Mouse (Mus musculus) CD4-positive, CD25-positive, alpha-beta regulatory T cell, adult 2 months (primary cell): ENCODE results near the gene F11r.

Experiments used
- DNase-seq: peaks from one replicate; pipeline ENCODE4 v3.0.0-alpha.2; 2012; ENCODE audit warnings: low read depth, low spot score

Gene F11r

DNA sequence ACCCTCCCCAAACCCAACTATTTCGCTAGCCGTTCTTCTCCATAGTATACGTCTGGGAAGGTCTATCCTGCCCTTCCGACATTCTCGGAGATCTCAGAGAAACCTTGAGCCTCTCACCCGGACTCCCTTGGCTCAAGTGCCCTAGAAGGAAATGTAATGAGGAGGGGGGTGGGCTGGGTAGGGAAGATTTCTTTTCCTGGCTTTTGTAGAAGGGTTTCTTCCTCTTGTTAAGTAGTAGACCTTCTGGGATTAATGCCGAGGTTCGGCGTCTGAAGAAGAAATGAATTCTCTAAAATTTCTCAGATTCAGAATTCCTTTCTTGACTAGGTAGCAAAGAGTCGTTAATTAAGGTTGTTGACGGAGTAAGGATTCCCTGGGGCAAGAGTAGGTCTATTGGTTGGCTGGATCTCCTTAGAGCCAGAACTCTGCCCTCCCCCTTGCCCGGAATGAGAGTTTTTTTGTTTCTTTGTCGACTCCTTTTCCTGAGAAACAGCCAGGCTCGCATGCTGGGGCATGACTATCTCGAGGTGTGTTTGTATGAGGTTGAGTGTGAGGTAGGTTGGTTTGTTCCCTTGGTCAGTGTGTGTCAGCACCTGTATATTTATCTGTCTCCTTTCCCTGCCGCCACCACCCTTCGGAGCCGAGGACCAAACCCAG lies 807 bp downstream of the F11r start:
- DNase-seq, result no peak

DNA sequence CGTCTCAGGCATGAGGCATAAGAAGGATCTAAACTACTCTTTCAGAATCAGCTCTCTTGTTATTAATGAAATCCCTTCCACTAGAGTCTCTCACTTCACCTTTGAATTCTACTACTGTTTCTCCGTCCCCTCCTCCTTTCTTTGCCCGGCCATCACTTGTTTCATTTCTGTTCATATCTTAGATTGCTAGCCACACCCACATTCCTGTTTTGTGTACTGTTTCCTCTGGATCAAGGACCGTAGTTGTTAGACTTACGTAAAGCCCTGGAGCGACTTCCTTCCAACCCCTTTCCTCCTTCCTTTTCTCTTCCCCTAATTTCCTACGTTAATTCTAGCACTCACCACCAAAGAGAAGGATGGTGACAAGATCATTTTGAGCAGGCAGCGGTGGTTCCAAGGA lies 1.7 kb downstream of the F11r start:
- no peak for DNase-seq

DNA sequence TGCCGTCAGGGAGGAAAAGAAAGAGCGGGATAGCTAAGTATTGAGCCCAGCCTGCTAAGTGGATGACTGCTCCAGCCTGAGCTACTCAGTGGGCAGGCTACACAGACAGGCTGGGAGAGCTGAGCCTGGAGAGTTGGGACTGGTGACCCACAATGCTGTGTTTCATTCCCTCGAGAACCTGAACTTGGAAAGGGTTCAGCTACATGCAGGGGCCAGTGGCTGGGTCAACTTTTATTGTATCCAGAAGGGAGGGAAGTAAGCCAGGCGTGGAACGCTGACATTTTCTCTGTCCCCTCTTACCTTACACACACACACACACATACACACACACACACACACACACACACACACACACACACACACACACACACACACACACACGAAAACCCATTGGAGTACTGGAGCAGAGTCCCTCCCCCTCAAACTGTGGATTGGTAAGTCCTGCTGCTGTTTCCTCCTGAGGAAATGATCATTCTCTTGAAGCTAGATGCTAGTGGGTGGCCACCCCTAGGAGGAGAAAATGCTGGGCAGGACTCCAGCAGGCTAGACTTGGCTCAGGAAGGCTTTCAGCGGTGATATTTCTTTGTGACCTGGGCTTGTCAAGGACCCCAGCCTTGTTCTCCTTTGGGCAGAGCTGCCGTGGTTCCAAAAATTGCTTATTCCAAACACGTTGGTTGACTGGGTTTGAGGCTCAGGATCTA lies 2.8 kb downstream of the F11r start:
- DNase-seq, result no peak

DNA sequence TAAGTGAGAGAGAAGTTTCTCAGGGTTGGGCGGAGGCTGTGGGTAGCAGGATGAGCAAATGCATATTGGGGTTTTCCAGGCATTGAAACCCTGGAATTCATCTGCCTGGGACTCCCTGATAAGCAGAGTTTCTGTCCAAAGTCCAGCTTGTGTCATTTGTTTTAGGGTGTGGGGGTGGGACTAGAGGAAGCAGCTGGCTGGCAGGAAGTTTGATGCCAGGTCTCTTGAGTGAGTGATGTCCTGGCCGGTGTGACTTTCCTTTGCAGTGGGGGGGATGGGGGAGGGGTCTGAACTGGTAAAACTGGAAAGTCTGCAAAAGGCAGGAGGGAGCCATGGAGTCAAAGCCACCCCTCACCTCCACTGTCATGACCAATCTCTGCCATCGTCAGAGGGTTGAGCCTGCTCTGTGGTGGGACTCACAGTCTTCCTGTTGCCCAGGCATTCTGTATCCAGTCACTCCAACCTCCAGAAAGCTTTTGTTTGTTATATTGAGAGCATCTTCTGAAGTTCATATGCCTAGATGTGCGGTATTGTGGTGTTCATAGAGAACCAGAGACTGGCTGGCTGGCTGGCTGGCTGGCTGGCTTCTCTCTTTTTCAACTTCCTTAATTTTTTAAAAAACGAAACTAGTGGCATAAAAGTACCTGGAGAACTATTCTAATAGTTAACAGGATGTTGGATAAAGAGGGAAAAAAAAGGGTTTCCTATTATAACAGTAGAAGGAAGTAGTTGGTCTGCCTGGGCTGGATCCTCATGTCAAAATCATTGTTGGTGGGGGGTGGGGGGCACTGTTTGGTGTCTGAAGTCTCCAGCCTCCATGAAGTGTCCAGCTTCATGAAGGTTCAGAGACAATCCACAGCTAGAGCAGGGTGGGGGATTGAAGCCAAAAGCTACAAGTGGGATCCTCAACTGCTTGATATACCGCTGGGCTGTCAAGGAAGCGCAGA lies 4.4 kb downstream of the F11r start:
- DNase-seq, result no peak

DNA sequence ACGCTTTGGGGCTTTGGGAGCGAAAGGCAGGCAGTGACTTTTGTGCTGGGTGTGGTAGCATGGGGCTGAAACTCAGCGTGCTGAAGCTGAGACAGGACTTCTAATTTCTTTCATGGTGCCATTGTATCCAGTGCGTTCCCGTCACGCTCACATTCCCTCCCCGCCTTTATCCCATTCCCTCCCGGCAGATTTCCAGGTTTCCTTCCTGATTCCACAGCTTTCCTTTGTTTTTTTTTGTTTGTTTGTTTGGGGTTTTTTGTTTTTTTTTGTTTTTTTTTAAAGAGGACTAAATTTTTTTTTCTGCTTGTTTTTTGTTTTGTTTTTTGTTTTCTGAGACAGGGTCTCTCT lies 5.1 kb downstream of the F11r start:
- DNase-seq, result no peak

DNA sequence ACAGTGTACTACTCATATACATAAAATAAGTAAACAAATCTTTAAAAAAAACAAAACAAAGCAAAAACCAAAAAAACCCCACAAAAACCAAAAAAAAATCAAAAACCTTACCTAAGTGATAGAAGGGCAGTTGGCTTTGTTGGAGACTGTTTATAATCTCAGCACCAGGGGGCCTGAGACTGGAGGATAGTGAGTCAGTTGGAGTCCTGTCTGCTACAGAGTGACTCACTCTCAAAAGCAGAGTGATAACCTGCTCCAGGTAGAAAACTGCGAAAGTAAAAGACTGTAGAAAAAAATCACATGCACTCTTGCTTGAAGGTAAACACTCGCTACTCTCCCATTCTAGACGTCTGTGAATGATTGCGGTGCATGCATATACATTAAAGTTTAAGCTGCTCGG lies 7.7 kb downstream of the F11r start:
- DNase-seq, result no peak

DNA sequence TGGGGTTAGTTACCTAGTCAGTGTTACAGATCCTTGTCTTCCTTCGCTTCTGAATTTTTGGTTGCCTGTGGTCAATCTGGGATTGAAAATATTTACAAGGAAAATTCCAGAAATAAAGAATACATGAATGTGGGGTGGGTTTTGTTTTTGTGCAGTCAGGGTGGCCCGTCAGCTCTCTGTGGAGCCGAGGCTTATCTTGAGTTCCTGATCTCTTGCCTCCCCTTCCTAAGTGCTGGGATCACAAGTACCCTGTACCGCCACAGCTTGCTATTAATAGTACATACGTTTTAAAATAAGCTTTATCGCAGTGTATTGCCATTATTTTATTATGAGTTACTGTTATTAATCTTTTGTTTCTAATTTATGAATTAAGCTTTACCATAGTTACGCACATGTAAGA lies 9.5 kb downstream of the F11r start:
- DNase-seq, result no peak

DNA sequence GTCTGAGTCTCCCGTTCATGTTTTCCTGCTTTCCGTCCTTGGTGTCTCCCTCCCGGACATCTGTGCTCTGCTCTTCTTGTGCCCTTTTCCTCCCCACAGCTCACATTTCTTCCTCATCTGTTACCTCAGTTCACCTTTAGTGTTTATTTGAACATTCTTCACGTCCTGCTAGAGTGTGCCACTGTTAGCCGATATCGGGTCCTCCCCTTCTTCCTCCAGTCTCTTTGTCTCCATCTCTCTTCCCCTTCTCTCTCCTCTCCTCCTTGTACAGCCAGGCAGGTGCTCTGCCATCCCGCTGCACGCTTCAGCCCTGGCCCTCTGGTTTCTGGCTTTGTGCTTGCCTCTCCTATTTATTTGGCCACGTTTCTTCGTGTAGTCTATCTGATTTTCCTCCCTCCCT lies 10.4 kb downstream of the F11r start:
- DNase-seq, result no peak

DNA sequence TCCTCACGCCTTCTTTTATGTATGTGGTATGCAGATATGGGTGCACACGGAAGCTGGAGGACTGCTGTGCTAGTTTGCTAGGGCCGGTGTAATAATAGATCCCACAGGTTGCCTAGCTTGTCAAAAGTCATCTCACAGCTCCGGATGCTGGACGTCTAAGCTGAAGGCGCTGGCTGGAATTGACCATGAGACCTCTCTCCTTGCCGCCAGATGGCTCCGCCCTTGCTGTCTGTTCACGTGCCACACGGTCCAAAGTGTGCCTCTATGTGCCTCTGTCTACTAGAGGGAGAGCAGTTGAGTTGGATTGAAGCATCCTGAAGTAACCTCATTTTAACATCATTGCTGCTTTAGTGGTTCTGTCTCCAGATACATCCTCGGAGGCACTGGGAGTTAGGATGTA lies 12.7 kb downstream of the F11r start:
- no peak for DNase-seq

DNA sequence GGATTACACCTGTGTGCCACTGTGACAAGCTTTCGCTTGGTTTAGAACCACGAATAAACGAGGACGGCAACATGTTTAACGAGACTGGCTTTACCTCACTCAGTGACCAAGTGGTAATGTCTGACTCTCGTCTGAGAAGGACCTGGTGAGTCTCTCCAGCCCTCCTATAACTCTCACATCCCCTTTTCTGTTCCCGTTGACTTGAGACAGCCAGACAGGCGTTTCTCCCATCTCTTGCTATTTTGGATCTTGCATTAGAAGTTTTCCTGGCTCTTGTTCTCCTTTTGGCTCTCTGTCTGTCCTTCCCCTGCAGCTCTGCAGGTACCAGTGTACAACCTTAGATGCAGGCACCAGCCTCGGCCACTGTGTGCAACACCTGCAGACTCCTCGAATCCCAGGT lies 13.7 kb downstream of the F11r start:
- DNase-seq, result no peak

DNA sequence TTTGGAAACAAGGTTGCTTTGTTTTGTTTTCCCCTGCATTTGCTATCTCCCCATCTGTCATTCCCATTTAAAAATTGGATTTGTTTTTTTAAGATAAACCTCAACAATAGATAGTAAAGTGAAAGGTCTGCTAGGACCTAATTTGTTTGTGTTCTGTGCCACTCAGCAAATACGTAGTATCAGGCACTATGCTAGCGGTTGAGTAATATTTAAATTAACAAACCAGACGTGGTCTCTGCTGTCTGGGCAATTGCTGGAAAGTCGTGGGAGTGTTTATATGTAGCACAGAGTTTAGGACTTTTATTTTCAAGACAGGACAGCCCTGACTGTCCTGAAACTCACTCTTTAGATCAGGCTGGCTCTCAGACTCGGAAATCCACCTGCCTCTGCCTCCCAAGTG lies 15.2 kb downstream of the F11r start:
- no peak for DNase-seq

DNA sequence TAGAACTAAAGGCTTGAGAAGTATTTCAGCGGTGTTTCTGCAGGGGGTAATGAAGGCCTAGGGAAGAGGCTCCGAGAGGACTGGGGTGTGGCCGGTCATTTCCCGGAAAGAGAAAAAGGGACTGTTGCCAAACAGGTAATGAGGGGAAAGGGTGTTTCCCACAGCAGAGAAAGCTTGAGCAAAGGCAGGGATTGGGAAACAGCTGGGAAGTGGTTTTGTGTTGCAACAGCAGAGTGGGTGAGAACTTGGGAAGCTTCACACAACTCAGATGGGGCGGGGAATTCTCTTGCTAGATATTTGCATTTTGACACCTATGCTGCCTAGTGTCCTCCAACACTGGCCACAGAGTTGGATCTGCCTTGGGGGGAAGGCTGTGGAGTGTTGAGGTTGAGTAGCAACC lies 15.6 kb downstream of the F11r start:
- DNase-seq, result no peak

DNA sequence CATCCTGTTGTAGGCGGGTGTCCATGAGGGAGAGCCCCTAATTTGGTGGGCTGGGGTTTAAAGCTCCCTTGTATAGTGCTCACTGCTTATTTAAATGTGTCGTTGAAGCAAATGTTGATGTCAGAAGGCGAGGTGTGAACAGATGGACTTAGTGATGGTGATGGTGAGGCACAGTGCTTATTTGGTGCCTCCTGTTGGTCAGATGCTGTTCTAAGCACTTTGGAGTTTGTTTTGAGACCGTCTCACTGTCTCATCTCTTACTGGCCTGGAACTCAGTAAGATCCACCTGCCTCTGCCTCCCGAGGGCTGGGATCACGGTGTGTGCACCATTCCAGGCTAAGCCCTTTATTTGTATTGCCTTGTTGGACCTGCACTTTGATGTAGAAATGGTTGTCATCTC lies 17.6 kb downstream of the F11r start:
- DNase-seq, result peak; percentile 12

DNA sequence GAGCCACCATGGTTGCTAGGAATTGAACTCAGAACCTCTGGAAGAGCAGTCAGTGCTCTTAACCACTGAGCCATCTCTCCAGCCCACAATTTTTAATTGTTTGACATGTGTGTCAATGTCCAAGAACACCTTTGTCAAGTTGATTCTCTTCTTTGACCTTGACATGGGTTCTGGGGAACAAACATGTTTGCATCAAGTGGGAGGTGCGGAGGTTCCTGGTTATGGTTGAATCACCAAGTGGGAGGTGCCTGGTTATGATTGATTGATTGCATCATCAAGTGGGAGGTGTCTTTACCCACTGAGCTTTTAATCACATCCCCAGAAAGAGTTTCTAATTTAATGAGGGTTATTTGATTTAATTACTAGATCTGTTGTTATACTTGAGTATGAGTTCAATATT lies 20.2 kb downstream of the F11r start:
- DNase-seq, result no peak

DNA sequence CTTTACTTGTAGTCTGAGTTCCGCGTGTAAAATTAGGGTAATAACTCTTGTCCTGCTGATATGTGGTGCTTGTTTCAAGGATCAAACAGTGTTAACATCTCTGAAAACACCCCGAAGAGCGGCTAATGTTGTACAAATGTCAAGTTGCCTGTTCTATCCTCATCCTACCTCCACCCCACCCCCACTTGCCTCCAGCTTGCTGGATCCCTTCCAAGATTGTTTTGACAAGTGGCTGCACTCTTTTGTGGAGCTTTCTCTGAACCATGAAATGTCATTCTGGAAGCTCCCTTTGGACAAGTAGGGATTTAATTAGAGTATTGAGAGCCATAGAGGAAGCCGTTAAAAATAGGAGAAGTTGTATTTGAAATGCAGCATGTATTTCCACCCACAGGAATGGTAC lies 22.5 kb downstream of the F11r start:
- no peak for DNase-seq

DNA sequence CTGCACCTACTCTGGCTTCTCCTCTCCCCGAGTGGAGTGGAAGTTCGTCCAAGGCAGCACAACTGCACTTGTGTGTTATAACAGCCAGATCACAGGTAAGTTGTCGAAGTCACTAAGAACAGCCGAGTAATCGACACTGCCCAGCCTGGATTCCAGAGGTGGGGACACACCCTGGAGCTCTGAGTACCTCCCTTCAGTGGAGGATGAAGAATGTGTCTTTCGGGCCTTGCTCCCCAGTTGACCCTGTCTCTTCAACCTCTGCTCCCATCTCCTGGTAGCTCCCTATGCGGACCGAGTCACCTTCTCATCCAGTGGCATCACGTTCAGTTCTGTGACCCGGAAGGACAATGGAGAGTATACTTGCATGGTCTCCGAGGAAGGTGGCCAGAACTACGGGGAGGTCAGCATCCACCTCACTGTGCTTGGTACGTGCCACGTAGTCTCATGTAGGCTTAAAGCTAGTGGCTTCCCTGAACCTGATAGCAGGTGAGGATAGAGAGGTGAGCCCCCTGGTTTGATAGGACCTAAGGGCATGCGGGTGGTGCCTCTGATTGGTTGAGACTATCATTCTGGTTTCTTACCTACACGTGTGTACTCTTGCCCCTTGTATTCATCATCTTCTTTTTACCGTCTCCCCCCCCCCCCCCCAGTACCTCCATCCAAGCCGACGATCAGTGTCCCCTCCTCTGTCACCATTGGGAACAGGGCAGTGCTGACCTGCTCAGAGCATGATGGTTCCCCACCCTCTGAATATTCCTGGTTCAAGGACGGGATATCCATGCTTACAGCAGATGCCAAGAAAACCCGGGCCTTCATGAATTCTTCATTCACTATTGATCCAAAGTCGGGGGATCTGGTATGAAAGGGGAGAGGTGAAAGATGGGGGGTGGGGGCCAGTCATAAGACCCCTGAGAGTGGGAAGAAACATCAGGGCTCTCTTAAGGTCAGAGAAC lies 23.5 kb downstream of the F11r start:
- DNase-seq, result no peak

DNA sequence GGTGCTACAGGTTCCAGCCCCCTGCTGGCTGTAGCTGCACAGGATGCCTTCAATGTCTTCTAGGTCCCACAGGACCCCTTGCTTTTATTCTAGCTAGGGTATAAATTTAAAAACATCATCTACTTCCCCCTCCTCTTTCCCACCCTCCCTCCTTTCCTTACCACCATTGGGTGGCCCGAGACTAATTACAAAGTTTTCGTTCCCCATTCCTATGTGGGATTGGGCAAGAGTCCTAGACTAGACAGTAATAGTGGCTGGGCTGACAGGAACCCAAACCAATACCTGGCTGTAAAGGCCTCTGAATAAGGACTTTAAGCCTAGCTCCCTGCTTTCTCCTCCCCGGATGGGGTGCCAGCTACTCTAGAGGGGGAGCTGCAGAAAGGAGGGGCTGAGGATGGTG lies 25.8 kb downstream of the F11r start:
- DNase-seq, result no peak

DNA sequence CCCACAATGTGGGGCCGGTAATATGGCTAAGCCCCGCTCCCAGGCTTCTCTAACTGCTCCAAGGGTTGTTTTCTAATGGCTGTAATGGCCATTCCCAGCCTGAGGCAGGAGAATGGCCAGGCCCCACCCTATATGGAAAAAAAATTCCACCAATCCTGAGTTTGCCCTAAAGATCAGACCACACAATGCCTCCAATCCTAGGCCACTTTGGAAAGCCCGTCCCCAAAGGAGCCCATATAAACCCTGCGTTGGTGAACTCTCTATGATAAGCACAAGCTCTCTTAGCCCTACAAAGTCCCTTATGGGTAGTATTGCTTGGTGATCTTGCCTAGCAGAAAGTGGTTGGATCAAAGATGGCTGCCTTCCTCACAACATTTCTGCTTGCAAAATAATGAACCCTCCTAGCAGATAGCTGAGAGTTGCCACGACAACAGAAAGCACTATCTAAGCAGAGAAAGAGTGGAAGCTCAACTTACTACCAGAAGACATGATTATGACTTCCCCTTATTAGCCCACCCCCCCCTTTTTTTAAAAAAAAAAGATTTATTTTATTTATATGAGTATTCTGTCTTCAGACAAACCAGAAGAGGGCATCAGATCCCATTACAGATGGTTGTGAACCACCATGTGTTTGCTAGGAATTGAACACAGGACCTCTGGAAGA lies 28.5 kb downstream of the F11r start:
- no peak for DNase-seq

DNA sequence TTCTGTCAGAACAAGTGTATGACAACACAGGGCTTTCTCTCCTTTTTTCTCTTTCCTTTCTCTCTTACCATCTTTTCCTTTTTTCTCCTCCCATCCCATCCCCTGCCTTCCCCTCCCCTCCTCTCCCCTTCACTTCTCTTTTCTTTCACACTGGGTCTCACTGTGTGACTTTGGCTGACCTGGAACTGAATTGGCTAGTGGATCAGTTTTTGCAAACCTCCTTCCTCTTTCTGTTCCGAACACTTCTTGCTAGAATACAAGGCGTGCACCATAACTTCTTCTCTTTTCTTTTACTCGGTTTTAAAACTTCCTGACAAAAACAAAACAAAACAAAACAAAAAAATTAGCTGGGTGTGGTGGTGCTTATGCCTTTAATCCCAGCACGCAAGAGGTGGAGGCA lies 29.2 kb downstream of the F11r start:
- no peak for DNase-seq

DNA sequence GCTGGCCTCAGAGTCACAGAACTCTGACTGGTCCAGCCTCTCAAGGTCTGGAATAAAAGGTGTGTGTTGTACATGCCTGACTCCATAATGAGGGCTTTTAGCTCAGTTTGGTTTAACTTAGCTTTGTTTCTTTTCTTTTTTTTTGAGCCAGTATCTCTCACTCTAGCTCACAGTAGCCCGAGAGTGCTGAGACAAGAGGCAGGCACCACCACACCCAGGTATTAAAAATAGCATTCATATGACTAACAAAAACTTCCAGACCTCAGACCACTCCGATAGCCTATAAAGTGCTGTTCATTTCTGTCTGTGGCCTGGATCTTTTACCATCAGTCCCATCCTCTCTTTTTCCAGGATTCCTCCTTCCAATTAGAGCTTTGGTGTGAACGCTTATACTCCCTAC lies 32.3 kb downstream of the F11r start:
- DNase-seq, result no peak

DNA sequence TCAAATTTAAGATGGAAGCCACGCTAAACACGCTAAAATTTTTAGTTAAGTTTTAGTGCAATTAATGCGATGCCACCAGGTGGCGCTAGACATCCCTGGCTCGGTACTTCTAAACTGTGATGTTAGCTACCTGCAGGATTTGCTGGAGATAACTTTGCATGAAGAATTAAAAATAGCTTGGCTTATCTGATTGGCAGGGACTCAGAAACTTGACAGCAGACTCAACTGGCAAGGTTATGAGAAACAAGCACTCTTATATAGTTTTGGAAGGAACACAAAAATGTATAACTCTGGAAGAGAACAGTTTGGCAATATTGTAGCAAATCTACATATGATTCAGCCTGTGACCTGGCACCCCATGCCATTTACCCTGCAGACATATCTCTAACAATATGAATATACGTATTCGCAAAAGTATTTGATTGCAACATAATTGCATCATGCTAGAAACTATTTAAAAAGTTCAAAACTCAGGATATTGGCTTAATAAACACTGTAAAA lies 33.1 kb downstream of the F11r start:
- peak; percentile 88 for DNase-seq
